Mouse (Mus musculus) mouse trophoblast stem cell (cell line): ENCODE results near the gene Retreg3.

Experiments
- in situ Hi-C, 2 experiments: fragments of 300-500 bp; cut with MseI, MboI; formaldehyde crosslinking; loops; 2 replicates in 1 of 2; 3 replicates in 1 of 2; pipeline ENCODE4 v1.15.1; 2025

Retreg3 gene

DNA sequence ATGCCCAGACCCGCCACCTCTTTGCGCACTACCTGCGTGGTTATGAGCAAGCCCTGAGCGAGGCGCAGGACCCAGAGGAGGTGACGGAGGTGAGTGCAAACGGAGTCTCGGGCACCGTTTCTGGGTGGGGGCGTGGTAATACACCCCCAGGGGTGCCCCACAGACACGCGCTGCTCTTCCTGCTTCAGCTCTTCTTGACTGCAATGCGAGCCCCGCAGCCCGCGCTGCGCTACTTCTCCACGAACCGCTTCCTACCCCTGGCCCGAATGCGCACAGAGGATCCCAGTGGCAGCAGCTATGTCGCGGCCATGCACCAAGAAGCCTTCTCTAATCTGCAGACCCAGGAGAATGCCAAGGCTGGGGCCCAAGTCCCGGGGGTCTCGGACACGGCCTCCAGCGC lies 39.9 kb downstream of the Retreg3 start:
- in situ Hi-C loops = no loop called here

DNA sequence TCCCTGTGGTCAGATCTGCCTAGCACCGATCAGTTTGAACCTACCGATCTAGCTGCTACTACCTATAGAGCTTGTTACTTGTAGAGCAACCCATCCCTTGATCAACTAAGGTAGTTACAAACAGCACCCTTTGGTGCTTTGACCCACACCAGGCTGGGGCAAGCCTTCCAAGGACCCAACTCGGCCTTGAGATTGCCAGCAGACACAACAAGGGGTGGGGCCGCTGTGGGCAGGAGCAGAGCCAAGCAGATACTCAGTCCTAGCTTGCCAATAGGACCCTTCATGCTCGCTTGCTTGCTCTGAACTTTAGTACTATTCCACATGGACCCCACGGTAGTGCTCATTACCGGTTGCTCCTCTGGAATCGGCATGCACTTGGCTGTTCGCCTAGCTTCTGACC lies 41.6 kb downstream of the Retreg3 start, which contains the start of gene Hsd17b1:
TSS of gene Hsd17b1 (plus strand) at position 291 of the 400 bp plus-strand sequence.
- in situ Hi-C loops = no loop called here

DNA sequence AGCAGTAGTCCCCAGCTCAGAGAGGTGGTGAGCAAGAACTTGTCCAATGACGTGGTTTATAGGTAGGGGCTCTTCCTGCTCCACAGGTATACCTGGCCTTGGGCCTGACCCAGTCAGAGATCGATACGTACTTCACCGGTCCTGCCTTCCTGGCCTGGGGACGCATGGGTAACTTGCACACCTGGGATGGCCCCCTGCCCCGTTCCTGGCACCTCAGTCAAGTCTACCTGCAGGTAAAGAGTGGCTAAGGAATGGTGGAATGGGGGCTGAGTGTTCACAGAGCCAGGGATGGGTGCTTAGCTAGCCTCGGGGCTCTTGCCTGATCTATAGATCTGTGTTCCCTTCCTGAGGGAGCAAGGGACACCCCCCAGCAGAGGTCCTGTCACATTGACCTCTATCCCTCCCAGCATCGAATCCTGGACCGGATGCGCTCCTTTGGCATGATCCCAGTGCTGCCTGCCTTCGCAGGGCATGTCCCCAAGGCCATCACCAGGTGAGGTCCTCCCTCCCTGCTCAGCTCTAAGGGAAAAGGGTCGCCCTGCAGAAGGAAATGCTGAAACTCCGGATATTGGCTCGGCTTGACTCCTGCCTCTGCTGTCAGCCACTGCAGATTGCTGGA lies 47.8 kb downstream of the Retreg3 start:
- in situ Hi-C loops = no loop called here

DNA sequence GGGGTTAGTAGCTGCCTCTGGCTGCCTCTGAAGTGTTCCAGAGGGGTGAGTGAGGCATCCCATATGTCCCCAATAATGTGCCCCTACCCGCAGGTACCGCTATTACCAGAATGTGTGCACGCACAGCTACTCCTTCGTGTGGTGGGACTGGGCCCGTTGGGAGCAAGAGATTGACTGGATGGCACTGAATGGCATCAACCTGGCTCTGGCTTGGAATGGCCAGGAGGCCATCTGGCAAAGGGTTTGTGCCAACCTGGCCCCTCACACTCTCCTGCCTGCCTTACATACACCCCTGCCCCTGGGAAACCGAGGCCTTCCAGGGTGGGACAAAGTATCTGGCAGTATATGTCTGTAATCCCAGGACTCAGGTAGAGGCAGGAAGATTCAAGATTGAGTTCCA lies 48.7 kb downstream of the Retreg3 start:
- in situ Hi-C loops = no loop called here

DNA sequence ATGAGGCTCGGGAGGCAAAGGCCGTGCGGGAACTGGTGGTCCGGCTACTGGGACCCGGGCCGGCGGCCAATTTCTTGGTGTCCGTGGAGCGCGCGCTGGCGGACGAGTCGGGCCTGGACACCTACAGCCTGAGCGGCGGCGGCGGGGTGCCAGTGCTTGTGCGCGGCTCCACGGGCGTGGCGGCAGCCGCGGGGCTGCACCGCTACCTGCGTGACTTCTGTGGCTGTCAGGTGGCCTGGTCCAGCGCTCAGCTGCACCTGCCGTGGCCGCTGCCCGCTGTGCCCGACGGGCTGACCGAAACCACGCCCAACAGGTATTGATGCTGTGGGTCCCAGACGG lies 49.5 kb downstream of the Retreg3 start:
- in situ Hi-C loops = no loop called here

DNA sequence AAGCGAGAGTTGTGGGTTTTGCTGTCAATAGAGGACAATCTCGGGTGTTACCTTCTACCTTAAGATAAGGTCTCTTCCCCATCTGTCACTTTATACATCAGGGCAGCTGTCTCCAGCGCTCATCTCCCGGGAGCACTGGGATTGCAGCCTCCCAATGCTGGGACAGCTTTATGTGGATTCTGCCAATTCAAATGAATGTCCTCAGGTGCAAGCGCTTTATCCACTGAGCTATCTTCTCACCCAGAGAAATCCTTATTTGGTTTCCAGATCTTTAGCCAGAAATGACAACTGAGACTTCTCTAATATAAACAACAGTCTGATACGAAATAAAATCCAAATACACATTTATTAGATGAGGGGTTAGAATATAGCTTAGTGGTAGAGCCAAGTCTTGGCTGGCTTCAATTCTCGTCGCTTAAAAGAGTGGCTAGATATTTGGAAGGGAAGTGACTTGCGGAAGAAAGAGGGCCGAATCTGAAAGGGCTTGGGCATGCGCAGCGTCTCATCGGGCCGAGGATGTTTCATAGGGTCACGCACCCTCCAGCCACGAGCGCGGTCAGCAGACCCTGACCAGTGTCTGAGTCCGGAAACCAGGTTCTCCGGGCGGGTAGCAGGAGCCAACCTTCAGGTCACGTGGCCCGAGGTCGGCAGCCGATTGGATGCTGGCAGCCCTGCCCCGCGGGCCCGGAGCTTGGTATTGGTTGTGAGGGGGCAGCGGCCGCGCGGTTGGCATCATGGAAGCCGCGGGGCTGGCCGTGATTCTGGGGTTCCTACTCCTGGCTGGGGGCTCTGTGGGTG lies 50.1 kb downstream of the Retreg3 start, which contains the start of gene Naglu:
TSS of gene Naglu (plus strand) at position 622 of the 798 bp plus-strand sequence.
- in situ Hi-C loops = loop anchor here in 1 of 2 experiments (5.0 kb wide), 1 partner anchor 87 kb away; no protein-coding TSS in a partner anchor

DNA sequence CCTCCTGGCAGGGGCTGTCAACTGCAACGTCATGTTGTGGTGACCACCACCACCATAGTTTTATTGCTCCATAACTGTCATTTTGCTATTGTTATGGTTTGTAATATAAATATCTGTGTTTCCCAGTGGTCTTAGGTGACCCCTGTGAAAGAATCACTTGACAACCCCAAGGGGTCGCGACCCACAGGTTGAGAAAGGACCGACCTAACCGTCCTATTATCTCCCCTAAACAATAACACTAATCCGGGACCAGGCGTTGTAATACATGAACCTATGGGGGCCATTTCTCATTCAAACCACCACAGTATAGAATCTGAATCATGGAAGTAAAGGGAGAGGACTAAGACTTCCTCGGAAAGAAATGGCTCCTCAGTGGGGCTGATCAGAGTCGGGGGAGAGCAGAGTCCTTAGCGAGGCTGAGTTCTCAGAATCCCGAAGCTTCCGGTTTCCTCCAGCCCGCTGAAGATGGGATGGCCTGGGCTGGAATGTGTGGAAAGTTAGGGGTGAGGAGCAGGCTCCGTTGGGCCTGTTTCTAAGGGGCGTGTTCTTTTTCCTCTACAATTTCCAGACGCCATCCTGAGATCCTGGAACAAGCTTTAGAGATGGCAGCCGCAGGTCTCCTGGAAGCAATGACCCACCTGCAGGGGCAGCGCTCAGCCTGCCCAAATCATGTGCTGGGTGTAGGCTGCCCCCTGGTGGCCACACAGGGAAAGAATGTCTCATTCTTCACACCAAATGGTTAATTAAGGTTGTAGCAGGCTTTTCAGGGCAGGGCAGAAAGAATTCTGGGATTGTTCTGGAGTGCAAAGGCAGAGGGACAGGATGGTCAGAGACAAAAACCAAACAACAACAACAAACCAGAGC lies 52.9 kb downstream of the Retreg3 start:
- in situ Hi-C loops = loop anchor here in 1 of 2 experiments (5.0 kb wide), 1 partner anchor 84 kb away; no protein-coding TSS in a partner anchor

DNA sequence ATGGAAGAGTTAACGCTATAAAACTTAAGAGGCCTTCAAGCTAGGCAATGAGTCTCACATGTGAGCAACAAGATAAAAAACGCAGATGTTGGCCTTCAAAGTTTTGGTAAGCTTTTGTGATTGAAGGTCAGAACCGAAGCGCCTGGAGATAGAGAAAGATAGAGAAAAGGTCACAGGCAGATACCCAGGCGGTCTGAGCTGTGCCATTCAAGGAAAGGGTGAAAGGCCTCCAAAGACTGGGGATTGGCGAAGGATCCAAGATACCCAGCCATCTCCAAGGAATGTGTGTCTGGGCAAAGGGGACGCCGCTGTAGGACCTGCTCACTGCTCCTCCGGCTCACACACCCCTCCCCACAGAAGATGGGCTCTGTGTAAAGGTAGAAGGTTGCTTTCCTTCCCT lies 54.7 kb downstream of the Retreg3 start:
- in situ Hi-C loops = loop anchor here in 1 of 2 experiments (5.0 kb wide), 1 partner anchor 83 kb away; no protein-coding TSS in a partner anchor

DNA sequence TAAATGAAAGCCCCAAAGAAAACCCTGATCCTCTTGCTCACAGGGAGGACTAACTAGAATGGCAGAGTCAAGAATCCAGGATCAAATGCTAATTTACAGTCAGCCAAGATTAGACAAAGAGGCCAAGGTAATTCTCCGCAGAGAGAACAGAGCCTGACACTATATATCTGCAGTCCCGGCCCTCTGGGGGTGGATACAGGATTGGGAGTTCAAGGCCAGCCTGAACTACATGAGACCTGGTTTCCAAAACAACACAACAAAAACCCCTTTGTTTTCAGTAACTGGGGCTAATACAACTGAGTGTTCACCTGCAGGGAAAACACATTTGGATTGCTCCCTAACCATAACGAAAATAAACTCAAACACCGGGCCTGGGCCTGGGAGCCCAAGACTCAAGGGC lies 55.2 kb downstream of the Retreg3 start:
- in situ Hi-C loops = no loop called here

DNA sequence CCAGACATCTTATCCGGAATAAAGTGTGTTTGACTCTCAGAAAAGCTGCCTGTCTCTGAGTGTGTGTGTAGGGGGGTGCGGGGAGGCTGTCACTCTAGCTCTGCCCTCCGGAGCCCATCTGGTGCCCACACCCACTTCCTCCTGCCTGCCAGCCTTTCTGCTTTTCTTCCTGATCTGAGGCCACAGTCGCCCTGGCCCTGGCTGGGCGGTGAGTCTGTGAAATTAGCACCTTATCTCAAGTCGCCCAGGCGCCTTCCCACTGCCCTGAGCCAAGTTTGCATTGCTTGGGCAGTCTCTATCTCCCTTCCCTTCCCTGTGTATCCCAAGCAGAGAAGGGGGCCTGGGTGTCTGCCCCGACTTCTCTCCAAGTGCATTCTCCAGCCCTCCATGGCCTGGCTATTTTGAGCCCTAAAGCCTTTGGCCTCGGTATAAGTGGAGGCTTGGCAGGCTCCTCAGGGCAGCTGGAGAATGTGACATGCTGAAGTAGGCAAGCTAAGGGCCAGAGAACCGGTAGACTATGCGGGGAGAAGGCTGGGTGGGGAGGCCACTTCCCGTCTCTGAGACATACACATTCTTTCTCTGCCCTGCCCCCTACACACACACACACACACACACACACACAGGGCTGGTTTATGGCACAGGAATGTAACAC lies 55.9 kb downstream of the Retreg3 start:
- in situ Hi-C loops = no loop called here

DNA sequence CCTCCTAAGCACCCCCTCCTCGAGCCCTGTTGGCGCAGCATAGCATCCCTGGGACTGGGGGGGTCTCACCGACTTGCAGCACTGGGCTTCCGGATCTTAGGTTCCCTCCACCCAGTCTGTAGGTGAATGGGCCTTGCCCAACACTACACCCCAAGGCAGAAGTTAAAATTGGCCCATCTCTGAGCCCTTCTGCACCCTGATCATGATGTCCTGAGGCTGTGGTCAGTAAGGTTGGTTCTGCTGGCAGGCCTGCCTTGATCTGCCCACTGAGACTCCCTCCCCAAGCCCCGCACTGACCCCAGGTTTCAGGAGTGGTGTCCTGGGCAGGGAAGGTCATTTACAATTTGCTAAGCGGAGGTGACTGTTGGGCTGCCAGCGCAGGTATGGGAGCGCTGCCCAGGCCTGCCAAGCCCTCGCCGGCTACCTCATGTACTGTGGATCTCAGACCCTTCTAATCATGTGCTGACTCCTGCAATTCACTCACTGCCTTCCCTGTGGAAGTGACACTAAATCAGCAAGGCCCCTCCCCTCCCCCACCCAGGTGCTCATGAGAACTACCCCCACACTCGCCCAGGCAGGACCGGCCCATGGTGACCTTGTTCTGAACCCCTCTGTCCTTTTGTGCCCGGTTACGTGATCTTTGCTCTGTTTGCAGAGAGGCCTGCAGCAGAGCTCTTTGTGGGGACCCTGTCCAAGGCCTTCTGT lies 56.6 kb downstream of the Retreg3 start:
- in situ Hi-C loops = no loop called here

DNA sequence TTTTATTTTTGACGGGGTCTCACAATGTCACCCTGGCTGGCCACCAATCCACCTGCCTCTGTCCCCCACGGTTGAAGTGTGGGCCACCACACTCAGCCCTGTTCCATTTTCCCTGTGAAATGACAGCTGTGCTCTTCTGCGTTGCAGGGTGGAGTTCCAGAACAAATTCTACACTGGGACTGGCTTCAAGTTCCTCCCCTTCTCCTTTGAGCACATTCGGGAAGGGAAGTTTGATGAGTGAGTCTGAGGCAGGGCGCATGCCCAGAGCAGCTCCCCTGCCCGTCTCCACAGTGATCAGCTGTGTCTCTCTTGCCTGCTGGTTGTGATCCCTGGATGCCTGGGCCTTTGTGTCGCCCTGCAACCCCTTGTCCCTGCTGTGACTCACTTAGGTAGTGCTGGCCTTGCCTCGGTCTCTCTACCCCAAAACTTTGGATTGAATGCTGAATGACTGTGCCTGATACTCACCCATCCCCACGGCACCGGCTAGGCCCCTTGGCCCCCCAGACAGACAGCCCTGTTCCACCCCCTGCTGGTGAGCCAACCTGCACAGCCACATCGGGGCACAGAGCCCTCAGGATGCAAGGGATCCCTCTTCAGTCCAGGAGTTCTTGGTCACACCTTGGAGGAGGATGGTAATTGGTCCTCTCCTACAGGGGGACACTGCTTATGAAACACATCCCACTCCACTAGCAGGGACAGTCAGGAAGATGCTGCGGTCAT lies 57.4 kb downstream of the Retreg3 start:
- in situ Hi-C loops = no loop called here

DNA sequence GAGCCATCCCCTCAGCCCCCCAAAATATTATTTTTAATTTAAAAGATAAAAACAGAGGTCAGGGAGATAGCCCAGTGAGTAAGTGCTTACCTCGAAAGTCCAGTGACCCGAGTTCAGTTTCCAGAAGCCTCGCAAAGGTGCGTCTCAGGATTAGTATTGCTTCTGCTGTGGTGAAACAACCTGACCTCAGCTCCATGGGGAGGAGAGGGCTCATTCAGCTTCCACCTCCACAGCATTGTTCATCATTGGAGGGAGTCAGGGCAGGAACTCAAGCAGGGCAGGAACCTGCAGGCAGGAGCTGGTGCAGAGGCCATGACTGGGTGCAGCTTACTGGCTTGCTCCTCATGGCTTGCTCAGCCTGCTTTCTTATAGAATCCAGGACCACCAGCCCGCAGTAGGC lies 58.6 kb downstream of the Retreg3 start:
- in situ Hi-C loops = no loop called here

DNA sequence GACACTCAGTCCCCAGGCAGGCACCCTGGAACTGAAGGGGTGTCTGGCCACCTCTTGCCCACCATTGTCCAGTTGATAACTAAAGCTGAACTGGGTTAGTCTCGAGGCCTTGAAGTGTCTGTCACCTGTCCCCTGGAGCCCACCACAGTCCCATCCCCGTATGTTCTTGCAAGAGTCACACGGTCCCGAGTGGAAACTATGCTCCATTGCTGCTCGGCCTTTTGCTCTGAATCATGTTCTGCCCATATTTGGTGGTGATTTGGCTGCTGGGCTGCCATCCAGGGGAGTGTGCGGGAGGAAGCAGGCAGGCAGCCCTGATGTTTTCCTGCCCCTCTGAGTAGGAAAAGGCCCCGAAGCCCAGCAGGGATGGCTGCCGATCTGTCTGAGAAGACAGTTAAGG lies 59.6 kb downstream of the Retreg3 start:
- in situ Hi-C loops = no loop called here

DNA sequence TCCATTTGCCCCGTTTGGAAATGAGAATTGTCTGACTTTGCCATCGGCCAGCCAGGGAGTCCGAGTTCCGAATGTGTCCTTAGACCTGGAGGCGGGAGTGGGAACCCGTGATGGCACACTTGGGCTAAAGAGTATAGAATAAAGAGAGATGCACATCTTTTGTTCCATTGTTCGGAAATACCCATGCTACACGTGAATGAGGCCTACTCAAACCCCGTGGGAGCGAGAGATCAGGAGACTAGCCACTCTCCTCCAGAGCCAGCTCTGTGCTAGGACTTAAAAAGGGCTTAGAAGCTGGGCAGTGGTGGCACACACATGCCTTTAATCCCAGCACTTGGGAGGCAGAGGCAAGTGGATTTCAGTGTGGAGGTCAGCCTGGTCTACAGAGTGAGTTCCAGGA lies 60.2 kb downstream of the Retreg3 start:
- in situ Hi-C loops = loop anchor here in 1 of 2 experiments (5.0 kb wide), 1 partner anchor 77 kb away; no protein-coding TSS in a partner anchor

DNA sequence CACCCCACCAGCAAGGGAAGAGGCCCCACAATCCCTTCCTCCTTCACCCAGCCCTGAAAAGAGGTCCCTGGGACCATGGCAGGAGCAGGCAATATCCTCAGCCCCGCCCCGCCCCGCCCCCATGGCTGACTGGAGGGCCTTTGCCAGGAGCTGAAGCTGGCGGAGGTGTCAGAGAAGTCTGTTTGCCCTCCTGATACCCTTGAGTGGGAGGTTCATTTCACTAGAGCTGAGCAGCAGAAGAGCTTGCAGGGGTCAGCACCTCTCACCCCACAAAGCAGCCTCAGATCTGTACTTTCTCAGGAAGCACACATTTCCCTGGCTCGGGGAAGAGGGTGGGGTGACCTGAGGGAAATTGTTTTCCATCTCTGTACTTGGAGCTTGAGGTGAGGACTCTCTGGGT lies 61.0 kb downstream of the Retreg3 start:
- in situ Hi-C loops = loop anchor here in 1 of 2 experiments (5.0 kb wide), 1 partner anchor 76 kb away; no protein-coding TSS in a partner anchor

DNA sequence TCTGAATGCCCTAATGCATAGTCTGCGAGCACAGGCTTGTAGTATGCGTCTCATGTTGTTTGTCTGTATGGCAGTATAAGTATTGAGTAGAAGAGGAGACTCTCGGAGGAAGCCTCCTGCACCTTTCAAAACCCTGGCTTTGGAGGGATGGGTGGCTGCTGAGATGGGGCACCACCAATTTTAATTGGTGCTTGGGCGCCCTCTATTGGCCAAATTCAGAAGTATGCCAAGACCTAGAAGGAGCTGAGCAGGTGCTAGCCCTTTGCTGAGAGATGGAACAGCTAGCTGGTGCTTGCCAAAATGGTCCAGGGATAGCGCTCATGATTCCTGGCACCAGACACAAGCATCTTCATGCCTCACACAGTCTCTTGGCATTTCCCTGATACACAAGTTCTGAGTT lies 61.8 kb downstream of the Retreg3 start:
- in situ Hi-C loops = loop anchor here in 1 of 2 experiments (5.0 kb wide), 1 partner anchor 76 kb away; no protein-coding TSS in a partner anchor

DNA sequence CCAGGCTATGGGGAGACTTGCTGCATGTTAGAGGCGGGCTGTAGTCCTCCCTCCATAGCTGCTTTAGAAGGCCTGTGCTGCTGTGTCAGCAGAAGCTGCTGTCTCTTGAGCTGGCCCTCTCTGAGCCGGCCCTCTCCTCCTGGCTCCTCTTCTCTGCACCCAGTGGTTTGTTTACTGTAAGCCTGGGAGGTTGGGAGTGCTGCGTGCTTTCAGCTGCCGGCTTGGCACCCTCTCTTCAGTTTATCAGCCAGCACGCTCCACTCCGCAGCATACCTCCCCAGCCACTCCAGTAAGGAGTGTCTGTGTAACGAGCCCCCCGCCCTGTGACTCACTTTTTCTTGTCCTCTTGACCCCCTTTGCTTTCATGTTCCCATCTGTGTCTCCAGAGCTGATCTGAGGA lies 62.8 kb downstream of the Retreg3 start:
- in situ Hi-C loops = loop anchor here in 1 of 2 experiments (5.0 kb wide), 1 partner anchor 75 kb away; no protein-coding TSS in a partner anchor

DNA sequence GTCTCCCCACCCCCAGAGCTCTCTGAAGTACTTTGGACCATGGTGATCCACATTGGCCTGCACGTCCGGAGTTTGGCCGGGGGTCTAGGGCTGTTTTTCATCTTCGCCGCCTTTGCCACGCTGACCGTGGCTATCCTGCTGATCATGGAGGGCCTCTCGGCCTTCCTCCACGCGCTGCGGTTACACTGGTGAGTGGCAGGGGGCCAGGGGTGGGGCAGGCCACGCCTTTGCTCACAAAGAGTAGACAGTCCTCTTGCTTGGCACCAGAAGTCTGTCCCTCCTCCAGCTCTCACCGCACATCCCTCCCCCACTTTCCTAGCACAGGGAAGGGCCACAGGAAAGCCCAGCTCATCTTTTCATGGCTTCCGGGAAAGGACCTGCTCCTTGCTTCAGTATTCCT lies 64.3 kb downstream of the Retreg3 start:
- in situ Hi-C loops = loop anchor here in 1 of 2 experiments (5.0 kb wide), 1 partner anchor 73 kb away; no protein-coding TSS in a partner anchor

DNA sequence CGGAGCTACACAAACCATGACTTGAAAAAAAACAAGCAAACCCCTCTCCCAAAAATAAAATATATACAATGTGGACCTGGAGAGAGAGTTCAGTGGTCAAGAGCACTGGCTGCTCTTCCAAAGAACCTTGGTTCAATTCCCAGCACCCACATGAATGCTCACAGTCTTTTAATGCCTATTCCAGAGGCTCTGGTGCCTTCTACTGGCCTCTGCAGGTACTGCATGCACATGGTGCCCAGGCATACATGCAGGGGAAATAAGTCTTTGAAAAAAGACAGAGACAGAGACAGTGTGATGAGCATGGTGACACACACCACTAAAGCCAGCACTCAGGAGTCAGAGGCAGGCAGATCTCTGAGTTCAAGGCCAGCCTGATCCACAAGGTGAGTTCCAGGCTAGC lies 65.7 kb downstream of the Retreg3 start:
- in situ Hi-C loops = no loop called here
